Mouse (Mus musculus): ENCODE measurements around the gene Rai14.

Rai14 gene

DNA sequence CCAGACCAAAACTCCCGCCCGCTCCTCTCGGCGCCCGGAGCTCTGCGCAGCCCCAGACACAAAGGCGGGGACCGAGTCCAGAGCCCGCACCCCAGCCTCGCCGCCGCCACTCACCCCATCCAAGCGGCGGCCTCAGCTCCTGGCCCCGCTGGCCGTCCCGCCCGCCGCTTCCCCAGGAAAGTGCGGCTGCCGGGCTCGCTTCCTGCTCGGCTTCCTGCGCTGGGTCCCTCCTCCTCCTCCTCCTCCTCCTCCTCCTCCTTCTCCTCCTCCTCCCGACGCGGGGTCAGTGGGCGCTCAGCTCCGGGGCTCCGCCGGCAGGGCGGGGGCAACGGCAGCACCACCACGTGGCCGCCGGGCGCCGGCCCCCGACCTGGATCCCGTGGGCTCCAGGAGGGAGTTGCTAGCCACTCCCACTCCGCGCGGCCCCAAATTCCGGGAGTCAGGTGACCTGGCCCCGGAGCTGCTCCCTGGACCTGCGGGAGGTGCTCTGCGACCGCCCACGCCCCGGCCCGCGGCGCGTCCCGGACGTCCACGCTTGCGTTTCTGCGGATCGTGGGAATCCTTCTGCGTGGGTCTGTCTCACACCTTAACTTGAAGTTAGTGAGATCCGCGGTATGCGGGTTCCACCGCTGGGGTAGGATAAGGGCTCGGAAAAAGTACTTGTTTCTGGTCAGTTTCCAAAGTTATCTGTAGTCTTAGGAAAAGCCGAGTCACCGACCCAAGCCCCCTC, at the start of gene Rai14:
Rai14 (minus strand) TSS at position 216 of the 730 bp plus-strand sequence.
- DNase-seq = peak; percentile 99

- DNase-seq = no peak
These were observed 47.0 kb upstream of the Rai14 start for GRCm38 (mm10) chr15:10761441-10761840.

GRCm38 (mm10) chr15:10760006-10760405, 45.6 kb upstream of the Rai14 start:
- DNase-seq = peak; percentile 90

- DNase-seq = no peak
These were observed 45.0 kb upstream of the Rai14 start for GRCm38 (mm10) chr15:10759440-10759839.

GRCm38 (mm10) chr15:10758808-10759207, 44.4 kb upstream of the Rai14 start:
- DNase-seq = peak; percentile 75

- DNase-seq = no peak
These were observed 36.7 kb upstream of the Rai14 start for GRCm38 (mm10) chr15:10751141-10751540.

DNA sequence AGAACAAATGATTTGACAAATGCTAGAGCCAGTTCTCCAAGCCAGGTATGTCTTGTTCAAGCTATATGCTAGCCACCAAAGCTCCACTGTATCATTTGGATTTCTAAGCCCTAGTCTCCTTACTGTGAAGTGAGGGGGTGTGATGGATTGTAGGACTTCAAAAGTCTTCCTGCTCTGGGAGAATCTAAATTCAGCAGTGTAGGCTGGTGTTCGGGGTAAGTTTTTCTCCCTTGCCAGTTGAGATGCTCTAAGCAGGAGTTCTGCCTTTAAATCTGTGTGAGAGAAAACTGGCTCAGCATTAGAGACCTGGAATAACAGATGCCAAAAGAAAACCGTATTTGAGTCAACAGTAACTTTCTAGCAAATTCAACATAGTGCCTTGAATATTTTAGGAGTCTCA, 35.9 kb upstream of the Rai14 start:
- no peak for DNase-seq

GRCm38 (mm10) chr15:10749678-10750077, 35.3 kb upstream of the Rai14 start:
- DNase-seq = peak; percentile 53

- DNase-seq = peak; percentile 79
These were observed 33.2 kb upstream of the Rai14 start for GRCm38 (mm10) chr15:10747638-10748037.

GRCm38 (mm10) chr15:10747226-10747625, 32.8 kb upstream of the Rai14 start:
- no peak for DNase-seq

- DNase-seq = peak; percentile 74
These were observed 32.1 kb upstream of the Rai14 start for GRCm38 (mm10) chr15:10746303-10747051.

DNA sequence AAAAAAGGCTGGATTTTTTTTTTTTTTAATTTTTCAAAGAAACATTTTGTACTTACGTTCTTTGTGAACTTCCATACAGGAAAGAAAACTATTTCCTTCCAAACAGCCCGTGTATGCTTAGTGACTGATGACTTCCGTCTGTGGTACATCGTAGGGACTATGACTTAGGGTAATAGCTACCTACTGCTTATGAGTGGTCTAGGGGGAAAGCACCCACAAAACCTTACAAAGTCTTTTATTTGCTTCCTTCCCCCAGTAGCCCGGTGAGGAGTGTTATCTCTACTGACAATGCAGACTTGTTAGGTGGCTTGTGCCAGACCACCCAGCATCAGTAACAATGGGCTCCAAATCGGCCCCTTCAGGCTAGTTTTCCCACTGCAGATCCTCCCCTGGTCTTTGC, 28.0 kb upstream of the Rai14 start:
- peak; percentile 75 for DNase-seq

GRCm38 (mm10) chr15:10739279-10739678, 24.9 kb upstream of the Rai14 start:
- no peak for DNase-seq

- peak; percentile 82 for DNase-seq
These were observed 24.1 kb upstream of the Rai14 start for GRCm38 (mm10) chr15:10738354-10739142.

DNA sequence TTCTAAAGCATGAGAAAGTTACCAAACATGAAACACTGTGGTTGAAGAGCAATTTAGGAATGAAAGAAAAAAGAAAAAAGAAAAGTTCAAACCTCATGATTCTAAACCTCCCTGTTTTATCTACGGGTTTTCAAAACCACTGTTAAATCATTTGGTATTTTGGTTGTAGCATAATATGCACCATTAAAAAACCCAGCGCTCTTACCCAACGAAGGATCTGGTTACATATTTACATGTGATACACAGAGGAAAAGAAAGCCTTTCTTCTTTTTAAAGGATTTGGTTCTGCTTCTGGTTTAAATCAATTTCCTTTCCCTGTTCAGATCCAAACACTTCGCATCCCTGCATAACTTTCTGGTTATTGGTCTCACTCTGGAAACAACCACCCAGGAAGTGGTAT, 21.5 kb upstream of the Rai14 start:
- peak; percentile 0 for DNase-seq

DNA sequence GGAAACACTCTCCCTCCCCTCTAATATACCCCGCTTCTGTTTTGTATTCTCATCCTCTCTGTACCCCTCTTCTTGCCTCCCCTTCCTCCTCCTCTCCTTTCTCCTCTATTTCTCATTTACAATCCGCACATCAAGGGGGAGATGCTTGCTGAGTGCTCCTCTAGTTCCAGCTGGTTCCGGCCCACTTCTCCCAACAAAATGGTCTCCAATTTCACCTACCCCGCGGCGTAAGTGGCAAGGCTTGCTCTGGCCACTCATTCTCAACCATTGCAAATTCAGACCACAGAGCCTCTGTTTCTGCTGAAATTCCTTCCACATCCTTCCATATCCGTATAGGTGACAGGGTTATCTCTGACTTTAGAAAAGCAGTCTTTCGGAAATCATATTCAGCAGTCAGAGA, 20.8 kb upstream of the Rai14 start:
- peak; percentile 83 for DNase-seq

- DNase-seq = peak; percentile 74
These were observed 17.0 kb upstream of the Rai14 start for GRCm38 (mm10) chr15:10731398-10731797.

DNA sequence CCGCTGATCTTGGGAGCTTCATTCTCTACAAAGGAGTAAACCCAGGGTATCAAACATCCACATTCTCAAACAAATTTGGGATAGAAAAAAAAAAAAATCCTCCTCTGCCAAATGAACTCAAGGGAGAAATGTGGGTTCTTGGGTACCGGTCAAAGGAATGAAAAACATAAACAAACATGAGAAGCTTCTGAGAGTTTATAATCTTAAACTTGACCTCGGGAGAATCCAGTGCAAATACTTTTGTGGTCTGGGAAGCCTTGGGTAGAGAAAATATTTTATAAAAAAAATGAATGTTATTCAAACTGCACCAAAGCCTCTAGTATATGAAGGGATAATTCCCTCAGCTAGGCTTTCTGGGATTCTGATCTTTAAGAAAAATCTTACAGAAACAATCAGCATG, 11.8 kb upstream of the Rai14 start:
- no peak for DNase-seq

- DNase-seq = peak; percentile 41
These were observed 10.4 kb upstream of the Rai14 start for GRCm38 (mm10) chr15:10724857-10725256.

DNA sequence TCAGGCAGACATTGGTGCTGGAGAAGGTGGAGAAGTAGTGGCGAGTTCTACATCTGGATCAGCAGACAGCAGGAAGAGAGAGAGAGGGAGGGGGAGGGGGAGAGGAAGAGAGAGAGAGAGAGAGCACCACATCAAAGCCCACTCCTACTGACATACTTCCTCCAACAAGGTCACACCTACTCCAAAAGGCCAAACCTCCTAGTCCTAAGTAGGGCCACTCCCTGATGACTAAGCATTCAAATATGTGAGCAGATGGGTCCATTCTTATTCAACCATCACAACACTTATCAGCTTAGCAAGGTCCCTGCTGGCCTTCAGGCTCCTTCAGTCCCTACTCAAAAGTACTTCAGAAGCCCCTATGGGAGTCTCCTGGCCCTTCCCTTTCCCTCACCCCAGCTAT, 9.1 kb upstream of the Rai14 start:
- DNase-seq = peak; percentile 73

DNA sequence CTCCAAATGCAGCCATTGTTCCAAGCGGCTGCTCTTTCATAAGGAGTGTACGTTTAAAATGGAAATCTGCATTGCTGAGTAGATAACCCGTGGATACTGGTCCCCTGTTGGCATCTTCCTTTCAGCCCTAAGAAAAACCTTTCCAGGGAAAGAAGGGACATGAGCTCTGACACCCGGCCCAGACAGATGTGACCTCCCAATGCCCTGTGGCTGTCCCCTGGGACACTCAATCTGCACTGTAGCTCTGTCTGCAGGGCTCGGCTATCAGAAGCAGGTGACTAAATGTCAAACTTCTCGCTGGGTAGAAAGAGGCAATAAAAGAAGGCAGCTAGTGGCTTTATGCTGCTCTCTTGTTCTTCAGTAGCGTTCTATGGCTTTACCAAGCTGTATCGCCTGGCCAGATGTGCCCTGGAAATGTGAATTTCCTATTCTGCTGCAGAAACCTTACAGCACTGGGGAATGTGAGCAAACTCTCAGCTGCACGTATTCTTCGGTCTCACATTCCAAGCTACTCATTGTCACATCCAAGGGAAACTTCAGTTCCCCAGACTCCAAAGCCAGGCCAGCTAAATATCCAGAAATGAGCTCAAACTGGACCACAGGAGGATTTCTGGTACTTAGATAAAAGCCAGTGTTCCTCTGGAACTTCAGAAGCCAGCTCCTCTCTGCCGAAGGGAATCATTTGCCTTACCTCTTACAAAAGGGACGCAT, 8.4 kb upstream of the Rai14 start:
- DNase-seq = peak; percentile 77

- peak; percentile 70 for DNase-seq
These were observed 6.9 kb upstream of the Rai14 start for GRCm38 (mm10) chr15:10721259-10721781.

GRCm38 (mm10) chr15:10720671-10721070, 6.2 kb upstream of the Rai14 start:
- DNase-seq = peak; percentile 70

Measured in heart, adult 11 months (tissue).